Comparison of ENCODE assay signal across 18 mouse cellular contexts in genomic region chr17:70772120-70772899, GRCm38 (mm10).
DNase-seq lines count a peak whose midpoint lies in the region; ATAC-seq lines count a peak whose summit lies in the region.
"Had no signal": no experiment of that assay in that cellular context is flagged by ENCODE, and none has a peak within 500 bp of the region (broad histone marks: within the 10 kb centered on the region; RNA-seq: fewer than 3 reads in every experiment).

No protein-coding gene starts in this region.

- peak overlapping the region; percentile 76 for H3K27ac ChIP-seq in kidney, embryonic 14.5 days (ENCODE audit: low read depth, low read length)
- no peak overlapping the region for H3K27ac ChIP-seq in midbrain, embryonic 11.5 days (ENCODE audit: low read depth, low read length)
- H3K27ac ChIP-seq in midbrain, embryonic 14.5 days (replicated peaks; ENCODE audit: low read depth, low read length), result no peak overlapping the region
- H3K27ac ChIP-seq in embryonic facial prominence, embryonic 14.5 days (replicated peaks; ENCODE audit: low read depth, low read length), result peak overlapping the region; percentile 44; the same call in 1 of the 2 replicates
- H3K27ac ChIP-seq: heart, adult 2 months; heart, embryonic 15.5 days; limb, embryonic 10.5 days had no signal

- H3K9ac ChIP-seq in kidney, embryonic 14.5 days (ENCODE audit: low read depth, low read length), result no peak overlapping the region
- H3K9ac ChIP-seq in midbrain, embryonic 11.5 days (ENCODE audit: low read length), result no peak overlapping the region
- no peak overlapping the region for H3K9ac ChIP-seq in midbrain, embryonic 14.5 days (replicated peaks; ENCODE audit: low read length)
- 0 out of 2 replicates have a peak overlapping the region, but pooled peaks have one; percentile 30 for H3K9ac ChIP-seq in embryonic facial prominence, embryonic 14.5 days (ENCODE audit: low read depth, low read length)
- H3K9ac ChIP-seq: embryonic facial prominence, embryonic 12.5 days; heart, embryonic 15.5 days; liver, postnatal 0 days had no signal

- H3K4me3 ChIP-seq in kidney, embryonic 14.5 days (ENCODE audit: low read length), result no peak overlapping the region
- no peak overlapping the region for H3K4me3 ChIP-seq in midbrain, embryonic 11.5 days (ENCODE audit: low read depth, low read length)
- no peak overlapping the region for H3K4me3 ChIP-seq in midbrain, embryonic 14.5 days (replicated peaks; ENCODE audit: low read depth, low read length)
- no peak overlapping the region for H3K4me3 ChIP-seq in embryonic facial prominence, embryonic 14.5 days (ENCODE audit: low read depth, low read length)
- H3K4me3 ChIP-seq: embryonic facial prominence, embryonic 12.5 days; heart, adult 2 months; heart, embryonic 15.5 days; limb, embryonic 10.5 days had no signal

- no peak for DNase-seq in kidney, adult 11 months
- peak; percentile 85 for DNase-seq in midbrain, embryonic 11.5 days (ENCODE audit: low spot score, missing footprints)
- DNase-seq in midbrain, embryonic 14.5 days, result no peak
- DNase-seq in R1 (ENCODE audit: low read depth, low spot score), result peak; percentile 93
- DNase-seq in embryonic facial prominence, embryonic 14.5 days (ENCODE audit: low spot score), result peak; percentile 27
- no peak for DNase-seq in cerebellum, postnatal 25 days
- DNase-seq: adrenal gland, adult 8-10 months; cerebellum, adult 8-10 months; gastrocnemius, postnatal 10 days; heart, adult 2 months; heart, postnatal 4 days; kidney, adult 9 months; liver, postnatal 0 days; thymus, postnatal 36 days had no signal

- ATAC-seq in kidney, embryonic 14.5 days (ENCODE audit: low FRiP score, low TSS enrichment), result peak; percentile 72
- ATAC-seq in midbrain, embryonic 11.5 days (ENCODE audit: low FRiP score), result no peak
- no peak for ATAC-seq in midbrain, embryonic 14.5 days (ENCODE audit: low FRiP score, low TSS enrichment)
- ATAC-seq in embryonic facial prominence, embryonic 14.5 days (ENCODE audit: low read depth), result peak; percentile 64; the same call in 1 of the 2 replicates
- ATAC-seq: liver, postnatal 0 days had no signal

- no peaks in the 10 kb centered on the region for H3K36me3 ChIP-seq in kidney, embryonic 14.5 days (ENCODE audit: control insufficient read depth, insufficient read depth, low read length)
- H3K36me3 ChIP-seq in midbrain, embryonic 11.5 days (ENCODE audit: control insufficient read depth, insufficient read depth, low read length), result no peaks in the 10 kb centered on the region
- no peaks in the 10 kb centered on the region for H3K36me3 ChIP-seq in midbrain, embryonic 14.5 days (ENCODE audit: control insufficient read depth, insufficient read depth, low read length)
- H3K36me3 ChIP-seq in embryonic facial prominence, embryonic 14.5 days (ENCODE audit: control insufficient read depth, insufficient read depth, low read length), result no peaks in the 10 kb centered on the region
- H3K36me3 ChIP-seq: embryonic facial prominence, embryonic 12.5 days; heart, embryonic 15.5 days; limb, embryonic 10.5 days had no signal

- 9% methylated on average over 10 of the region's 10 CpGs for WGBS in kidney, embryonic 14.5 days
- WGBS in midbrain, embryonic 11.5 days, result 4% methylated on average over 10 of the region's 10 CpGs
- WGBS in midbrain, embryonic 14.5 days, result 7% methylated on average over 10 of the region's 10 CpGs
- WGBS in embryonic facial prominence, embryonic 14.5 days, result 10% methylated on average over 10 of the region's 10 CpGs

- H3K4me1 ChIP-seq in kidney, embryonic 14.5 days (ENCODE audit: control insufficient read depth, insufficient read depth, low read length), result peaks cover 9% of the 10 kb centered on the region; the same call in 1 of the 2 replicates
- peaks cover 5% of the 10 kb centered on the region for H3K4me1 ChIP-seq in midbrain, embryonic 11.5 days (ENCODE audit: control insufficient read depth, insufficient read depth, low read length)
- no peaks in the 10 kb centered on the region for H3K4me1 ChIP-seq in midbrain, embryonic 14.5 days (ENCODE audit: control insufficient read depth, insufficient read depth, low read length)
- H3K4me1 ChIP-seq in embryonic facial prominence, embryonic 14.5 days (ENCODE audit: control insufficient read depth, insufficient read depth, low read length), result peaks cover 4% of the 10 kb centered on the region; the same call in 1 of the 2 replicates
- H3K4me1 ChIP-seq: heart, embryonic 15.5 days had no signal

- no peaks in the 10 kb centered on the region for H3K9me3 ChIP-seq in kidney, embryonic 14.5 days (ENCODE audit: control insufficient read depth, low read length)
- no peaks in the 10 kb centered on the region for H3K9me3 ChIP-seq in midbrain, embryonic 11.5 days (ENCODE audit: control insufficient read depth, low read length)
- no peaks in the 10 kb centered on the region for H3K9me3 ChIP-seq in midbrain, embryonic 14.5 days (ENCODE audit: control insufficient read depth, low read length)
- H3K9me3 ChIP-seq in embryonic facial prominence, embryonic 14.5 days (ENCODE audit: control insufficient read depth, low read length), result no peaks in the 10 kb centered on the region
- H3K9me3 ChIP-seq: embryonic facial prominence, embryonic 12.5 days; heart, embryonic 15.5 days; limb, embryonic 10.5 days had no signal

- H3K4me2 ChIP-seq in kidney, embryonic 14.5 days (replicated peaks; ENCODE audit: low read depth, low read length), result peak overlapping the region; percentile 3; the same call in 1 of the 2 replicates
- H3K4me2 ChIP-seq in midbrain, embryonic 11.5 days, result no peak overlapping the region
- no peak overlapping the region for H3K4me2 ChIP-seq in midbrain, embryonic 14.5 days (ENCODE audit: low read length)
- H3K4me2 ChIP-seq in embryonic facial prominence, embryonic 14.5 days (ENCODE audit: low read depth, low read length), result no peak overlapping the region
- H3K4me2 ChIP-seq: embryonic facial prominence, embryonic 12.5 days; heart, embryonic 15.5 days had no signal

- no peaks in the 10 kb centered on the region for H3K27me3 ChIP-seq in kidney, embryonic 14.5 days (ENCODE audit: control insufficient read depth, insufficient read depth, low read length)
- no peaks in the 10 kb centered on the region for H3K27me3 ChIP-seq in midbrain, embryonic 11.5 days (ENCODE audit: control insufficient read depth, insufficient read depth, low read length)
- no peaks in the 10 kb centered on the region for H3K27me3 ChIP-seq in midbrain, embryonic 14.5 days (ENCODE audit: control insufficient read depth, insufficient read depth, low read length)
- no peaks in the 10 kb centered on the region for H3K27me3 ChIP-seq in embryonic facial prominence, embryonic 14.5 days (replicated peaks; ENCODE audit: control insufficient read depth, insufficient read depth, low read length)
- H3K27me3 ChIP-seq: embryonic facial prominence, embryonic 12.5 days; heart, embryonic 15.5 days had no signal

Comparison
In these comparisons a context has a peak if more than half of its experiments do, and no peak if none do; other contexts are left out.
1. DNase-seq: peak in midbrain, embryonic 11.5 days (single experiment), R1 (single experiment) and embryonic facial prominence, embryonic 14.5 days (single experiment); none in kidney, adult 11 months (single experiment), midbrain, embryonic 14.5 days (single experiment) and cerebellum, postnatal 25 days (0 of 2).
2. ATAC-seq: peak in kidney, embryonic 14.5 days (single experiment) and embryonic facial prominence, embryonic 14.5 days (single experiment); none in midbrain, embryonic 11.5 days (single experiment) and midbrain, embryonic 14.5 days (single experiment).
3. H3K27ac ChIP-seq: peak in kidney, embryonic 14.5 days (single experiment) and embryonic facial prominence, embryonic 14.5 days (single experiment); none in midbrain, embryonic 11.5 days (single experiment) and midbrain, embryonic 14.5 days (single experiment).